Comparison of ENCODE assay signal across 16 mouse cellular contexts in genomic region chr4:155022228-155022855, GRCm38 (mm10). TPM values are rescaled to one million over a fixed set of nuclear protein-coding genes. Genes with fewer than 3 reads are reported as not detected.
"Had no signal": no experiment of that assay in that cellular context is flagged by ENCODE, and none has a peak within 500 bp of the region (broad histone marks: within the 10 kb centered on the region; RNA-seq: fewer than 3 reads in every experiment).

No protein-coding gene starts in this region.

- H3K27me3 ChIP-seq: lung, embryonic 15.5 days; midbrain, embryonic 15.5 days; stomach, embryonic 15.5 days had no signal

- H3K27ac ChIP-seq: lung, embryonic 15.5 days; macrophage; midbrain, embryonic 13.5 days; midbrain, embryonic 15.5 days; neural tube, embryonic 12.5 days; stomach, embryonic 15.5 days; stomach, postnatal 0 days had no signal

- H3K4me3 ChIP-seq: lung, embryonic 15.5 days; megakaryocyte, embryonic 14.5 days; midbrain, embryonic 13.5 days; midbrain, embryonic 15.5 days; neural tube, embryonic 12.5 days; stomach, embryonic 15.5 days had no signal

- DNase-seq: liver, postnatal 0 days; lung, adult 2 months; lung, postnatal 14 days; lung, postnatal 36 days; right cerebral cortex, postnatal 14 days; thymus, adult 2 months; thymus, postnatal 25 days; thymus, postnatal 4 days had no signal

RNA-seq across cellular contexts. Expression of gene Plch2, which starts 34.2 kb away (rescaled TPM):
- polyA plus RNA-seq: liver, postnatal 0 days; macrophage had no signal
